Mouse (Mus musculus) thymus, postnatal 0 days (tissue): ENCODE results near the gene Plagl2. TPM values are rescaled to one million over a fixed set of nuclear protein-coding genes. Genes with fewer than 3 reads are reported as not detected.
"Not testable (repeated sequence)": the region's sequence is repeated elsewhere in the genome, so short reads cannot be mapped to it uniquely, and the experiment has no call there.

Source experiments
- DNase-seq: peaks from one replicate; pipeline ENCODE4 v3.0.0-alpha.2; 2015; ENCODE audit warnings: low spot score
- polyA plus RNA-seq: library from polyadenylated mRNA; unstranded; fragments of >200 nt; fragmentation: Nextera tagmentation; extraction: Ambion mirVana; gene quantifications from 2 replicates; pipeline ENCODE4 v1.2.1, GENCODE M21; 2015

The Plagl2 gene
- polyA plus RNA-seq: 12.1 and 14.5 TPM in 2 replicates

- peak; percentile 94 for DNase-seq
These were observed at the start of gene Plagl2, which contains the start of gene Pofut1 for GRCm38 (mm10) chr2:153241250-153242014. TSS of gene Plagl2 (minus strand) at chr2:153241426. TSS of gene Pofut1 (plus strand) at chr2:153241533.

- no peak for DNase-seq
These were observed 46.6 kb upstream of the Plagl2 start for GRCm38 (mm10) chr2:153287835-153288234.

GRCm38 (mm10) chr2:153286524-153286923 lies 45.3 kb upstream of the Plagl2 start:
- no peak for DNase-seq

- DNase-seq: no peak
These were observed 42.7 kb upstream of the Plagl2 start for GRCm38 (mm10) chr2:153283919-153284318.

GRCm38 (mm10) chr2:153278357-153278756 lies 37.1 kb upstream of the Plagl2 start:
- peak; percentile 51 for DNase-seq

GRCm38 (mm10) chr2:153276846-153277245 lies 35.6 kb upstream of the Plagl2 start:
- DNase-seq: not testable (repeated sequence)

- no peak for DNase-seq
These were observed 35.2 kb upstream of the Plagl2 start for GRCm38 (mm10) chr2:153276440-153276839.

GRCm38 (mm10) chr2:153275577-153275976 lies 34.4 kb upstream of the Plagl2 start:
- not testable (repeated sequence) for DNase-seq

- no peak for DNase-seq
These were observed 33.7 kb upstream of the Plagl2 start for GRCm38 (mm10) chr2:153274919-153275247.

- not testable (repeated sequence) for DNase-seq
These were observed 33.1 kb upstream of the Plagl2 start for GRCm38 (mm10) chr2:153274200-153274918.

- DNase-seq: not testable (repeated sequence)
These were observed 29.1 kb upstream of the Plagl2 start for GRCm38 (mm10) chr2:153270231-153270915.

GRCm38 (mm10) chr2:153267331-153267730 lies 26.1 kb upstream of the Plagl2 start:
- DNase-seq: no peak

- peak; percentile 80 for DNase-seq
These were observed 21.8 kb upstream of the Plagl2 start for GRCm38 (mm10) chr2:153263053-153263452.

GRCm38 (mm10) chr2:153259864-153260674 lies 18.8 kb upstream of the Plagl2 start:
- DNase-seq: peak; percentile 65

- DNase-seq: no peak
These were observed 18.0 kb upstream of the Plagl2 start for GRCm38 (mm10) chr2:153259030-153259863.

GRCm38 (mm10) chr2:153256604-153257003 lies 15.4 kb upstream of the Plagl2 start:
- DNase-seq: no peak

- no peak for DNase-seq
These were observed 8.5 kb upstream of the Plagl2 start for GRCm38 (mm10) chr2:153249751-153250150.

GRCm38 (mm10) chr2:153242156-153242555 lies 930 bp upstream of the Plagl2 start:
- no peak for DNase-seq

GRCm38 (mm10) chr2:153240701-153241235 lies 458 bp downstream of the Plagl2 start:
- peak; percentile 59 for DNase-seq
